Mouse (Mus musculus) adrenal gland, postnatal 25 days (tissue): ENCODE data around the gene Thada. TPM values are rescaled to one million over a fixed set of nuclear protein-coding genes. Genes with fewer than 3 reads are reported as not detected.
"Not testable (repeated sequence)": the region's sequence is repeated elsewhere in the genome, so short reads cannot be mapped to it uniquely, and the experiment has no call there.

Source experiments
- DNase-seq: peaks from one replicate; pipeline ENCODE4 v3.0.0; 2021; ENCODE audit warnings: mixed read lengths
- total RNA-seq: library from RNA; stranded (reverse); gene quantifications from 2 replicates; pipeline ENCODE4 v1.2.3, GENCODE M21; 2021

Gene Thada
- total RNA-seq, 1 experiment from 2014 or later: 24.1 TPM

- DNase-seq: no peak
These were observed 248.3 kb downstream of the Thada start for GRCm38 (mm10) chr17:84217696-84218095.

- DNase-seq: no peak
These were observed 250.6 kb downstream of the Thada start for GRCm38 (mm10) chr17:84215264-84215960.

- DNase-seq: no peak
These were observed 252.5 kb downstream of the Thada start for GRCm38 (mm10) chr17:84213464-84213863.

- DNase-seq: no peak
These were observed 258.4 kb downstream of the Thada start for GRCm38 (mm10) chr17:84207611-84208010.

- no peak for DNase-seq
These were observed 259.8 kb downstream of the Thada start for GRCm38 (mm10) chr17:84206239-84206638.

- no peak for DNase-seq
These were observed 261.0 kb downstream of the Thada start for GRCm38 (mm10) chr17:84204962-84205361.

GRCm38 (mm10) chr17:84203340-84203739, 262.7 kb downstream of the Thada start:
- DNase-seq: no peak

GRCm38 (mm10) chr17:84201183-84201582, 264.8 kb downstream of the Thada start:
- no peak for DNase-seq

- no peak for DNase-seq
These were observed 268.1 kb downstream of the Thada start for GRCm38 (mm10) chr17:84197912-84198344.

- no peak for DNase-seq
These were observed 269.7 kb downstream of the Thada start for GRCm38 (mm10) chr17:84196329-84196728.

- no peak for DNase-seq
These were observed 270.2 kb downstream of the Thada start for GRCm38 (mm10) chr17:84195835-84196234.

GRCm38 (mm10) chr17:84195003-84195395, 271.0 kb downstream of the Thada start:
- DNase-seq: no peak

GRCm38 (mm10) chr17:84194282-84195002, 271.6 kb downstream of the Thada start:
- DNase-seq: no peak

GRCm38 (mm10) chr17:84193411-84193810, 272.6 kb downstream of the Thada start:
- DNase-seq: no peak

GRCm38 (mm10) chr17:84191946-84192345, 274.1 kb downstream of the Thada start:
- no peak for DNase-seq

- peak; percentile 88 for DNase-seq
These were observed 275.1 kb downstream of the Thada start for GRCm38 (mm10) chr17:84190885-84191284.

- peak; percentile 45 for DNase-seq
These were observed 276.7 kb downstream of the Thada start for GRCm38 (mm10) chr17:84189127-84189854.

- peak; percentile 94 for DNase-seq
These were observed 277.5 kb downstream of the Thada start for GRCm38 (mm10) chr17:84188374-84188961.

- peak; percentile 97 for DNase-seq
These were observed 278.2 kb downstream of the Thada start, which contains the start of gene Zfp36l2 for GRCm38 (mm10) chr17:84187727-84188373. TSS of gene Zfp36l2 (minus strand) at chr17:84187947.

- not testable (repeated sequence) for DNase-seq
These were observed 278.7 kb downstream of the Thada start for GRCm38 (mm10) chr17:84187264-84187663.

- DNase-seq: peak; percentile 54
These were observed 279.4 kb downstream of the Thada start for GRCm38 (mm10) chr17:84186451-84187202.
